Mouse (Mus musculus): ENCODE measurements around the gene Sh2d2a. TPM values are rescaled to one million over a fixed set of nuclear protein-coding genes. Genes with fewer than 3 reads are reported as not detected.

Gene Sh2d2a
- total and polyA plus RNA-seq, 3 experiments, result 0.16 TPM; not detected in 2

- H3K4me1 ChIP-seq (ENCODE audit: insufficient read depth, low read depth, low read length), result no peaks in the 10 kb centered on the region
- H3K4me3 ChIP-seq (ENCODE audit: low read depth, low read length), result no peak overlapping the region
- ATAC-seq (ENCODE audit: extremely low read depth, insufficient number of reproducible peaks, low FRiP score, poor library complexity, severe bottlenecking), result no peak
- peaks cover 14% of the 10 kb centered on the region for H3K27me3 ChIP-seq (ENCODE audit: insufficient read depth, low read length)
- no peaks in the 10 kb centered on the region for H3K9me3 ChIP-seq (replicated peaks)
- DNase-seq (ENCODE audit: low spot score), result no peak
- H3K36me3 ChIP-seq (replicated peaks), result no peaks in the 10 kb centered on the region
- TF ChIP-seq CTCF (IDR thresholded peaks at IDR 0.05; ENCODE audit: low read depth, low read length) (no peak), TAL1 (conservative IDR thresholded peaks at IDR 0.05; ENCODE audit: low read depth, low read length) (no peak), GATA1 (IDR thresholded peaks at IDR 0.05; ENCODE audit: borderline replicate concordance, low read length) (no peak), GATA2 (IDR thresholded peaks at IDR 0.05; ENCODE audit: borderline replicate concordance, low read depth, low read length) (no peak), POLR2AphosphoS5 (IDR thresholded peaks at IDR 0.05; ENCODE audit: insufficient replicate concordance, low read depth, low read length) (no peak)
Measured at GRCm38 (mm10) chr3:87832109-87832859, 14.3 kb upstream of the Sh2d2a start.

GRCm38 (mm10) chr3:87833482-87833881 is 13.1 kb upstream of the Sh2d2a start:
- H3K36me3 ChIP-seq (replicated peaks), result no peaks in the 10 kb centered on the region
- no peaks in the 10 kb centered on the region for H3K9me3 ChIP-seq (replicated peaks)
- peaks cover 10% of the 10 kb centered on the region for H3K27me3 ChIP-seq (ENCODE audit: insufficient read depth, low read length)
- TF ChIP-seq POLR2AphosphoS5 (IDR thresholded peaks at IDR 0.05; ENCODE audit: insufficient replicate concordance, low read depth, low read length) (no peak), TAL1 (conservative IDR thresholded peaks at IDR 0.05; ENCODE audit: low read depth, low read length) (no peak), CTCF (IDR thresholded peaks at IDR 0.05; ENCODE audit: low read depth, low read length) (no peak), GATA1 (IDR thresholded peaks at IDR 0.05; ENCODE audit: borderline replicate concordance, low read length) (no peak), GATA2 (IDR thresholded peaks at IDR 0.05; ENCODE audit: borderline replicate concordance, low read depth, low read length) (no peak)
- H3K4me3 ChIP-seq (ENCODE audit: low read depth, low read length), result no peak overlapping the region
- H3K4me1 ChIP-seq (ENCODE audit: insufficient read depth, low read depth, low read length), result no peaks in the 10 kb centered on the region
- no peak for ATAC-seq (ENCODE audit: extremely low read depth, insufficient number of reproducible peaks, low FRiP score, poor library complexity, severe bottlenecking)
- DNase-seq (ENCODE audit: low spot score), result no peak

DNA sequence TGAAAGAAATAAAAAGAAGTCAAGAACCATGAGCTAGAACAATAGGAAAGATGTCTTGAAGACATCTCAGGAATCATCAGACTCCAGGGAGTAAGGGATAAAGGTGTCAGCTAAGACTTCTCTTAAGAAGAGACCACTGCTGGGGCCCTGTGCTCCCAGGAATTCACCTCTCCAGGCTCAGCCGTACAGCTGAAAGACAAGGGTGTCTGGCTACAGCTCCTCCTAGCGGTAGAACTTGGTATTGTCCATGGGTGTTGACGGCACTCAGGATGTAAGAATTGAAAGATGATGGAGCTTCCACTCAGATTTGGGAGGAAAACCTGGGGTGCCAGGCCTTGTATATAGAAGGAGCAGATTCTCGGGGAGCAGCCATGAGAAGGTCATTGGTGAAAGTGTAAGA is 7.9 kb upstream of the Sh2d2a start:
- Histone ChIP-seq H3K36me3 (replicated peaks) (no peaks in the 10 kb centered on the region), H3K4me3 (ENCODE audit: low read depth, low read length) (no peak overlapping the region), H3K9me3 (replicated peaks) (no peaks in the 10 kb centered on the region), H3K4me1 (ENCODE audit: insufficient read depth, low read depth, low read length) (no peaks in the 10 kb centered on the region), H3K27me3 (ENCODE audit: insufficient read depth, low read length) (peaks cover 20% of the 10 kb centered on the region)
- TF ChIP-seq CTCF (IDR thresholded peaks at IDR 0.05; ENCODE audit: low read depth, low read length) (peak; percentile 94), GATA1 (IDR thresholded peaks at IDR 0.05; ENCODE audit: borderline replicate concordance, low read length) (no peak)
- ATAC-seq (ENCODE audit: extremely low read depth, insufficient number of reproducible peaks, low FRiP score, poor library complexity, severe bottlenecking) (no peak), DNase-seq (ENCODE audit: low spot score) (peak; percentile 31)

DNA sequence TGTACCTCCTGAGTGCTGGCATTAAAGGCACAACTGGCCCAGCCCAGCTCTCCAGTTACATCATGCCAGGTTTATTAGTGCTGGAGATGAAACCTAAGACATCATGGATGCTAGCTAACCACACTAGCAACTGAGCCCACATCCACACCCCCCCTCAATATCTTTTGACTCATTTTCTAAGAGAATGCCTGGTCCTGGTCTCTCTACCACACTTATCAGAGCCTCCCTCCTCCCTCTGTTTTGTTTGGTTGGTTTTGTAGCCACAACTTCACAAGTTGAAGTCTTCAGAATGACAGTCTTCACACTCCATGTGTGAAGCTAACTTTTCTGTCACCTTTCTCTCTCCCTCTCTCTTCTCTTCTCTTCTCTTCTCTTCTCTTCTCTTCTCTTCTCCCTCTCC is 5.7 kb upstream of the Sh2d2a start:
- Histone ChIP-seq H3K9me3 (replicated peaks) (no peaks in the 10 kb centered on the region), H3K4me3 (ENCODE audit: low read depth, low read length) (no peak overlapping the region), H3K4me1 (ENCODE audit: insufficient read depth, low read depth, low read length) (no peaks in the 10 kb centered on the region), H3K36me3 (replicated peaks) (no peaks in the 10 kb centered on the region), H3K27me3 (ENCODE audit: insufficient read depth, low read length) (peaks cover 27% of the 10 kb centered on the region)
- no peak for DNase-seq (ENCODE audit: low spot score)
- TF ChIP-seq GATA2 (IDR thresholded peaks at IDR 0.05; ENCODE audit: borderline replicate concordance, low read depth, low read length) (no peak), CTCF (IDR thresholded peaks at IDR 0.05; ENCODE audit: low read depth, low read length) (no peak), GATA1 (IDR thresholded peaks at IDR 0.05; ENCODE audit: borderline replicate concordance, low read length) (no peak), TAL1 (conservative IDR thresholded peaks at IDR 0.05; ENCODE audit: low read depth, low read length) (no peak), POLR2AphosphoS5 (IDR thresholded peaks at IDR 0.05; ENCODE audit: insufficient replicate concordance, low read depth, low read length) (no peak)
- ATAC-seq (ENCODE audit: extremely low read depth, insufficient number of reproducible peaks, low FRiP score, poor library complexity, severe bottlenecking), result no peak

DNA sequence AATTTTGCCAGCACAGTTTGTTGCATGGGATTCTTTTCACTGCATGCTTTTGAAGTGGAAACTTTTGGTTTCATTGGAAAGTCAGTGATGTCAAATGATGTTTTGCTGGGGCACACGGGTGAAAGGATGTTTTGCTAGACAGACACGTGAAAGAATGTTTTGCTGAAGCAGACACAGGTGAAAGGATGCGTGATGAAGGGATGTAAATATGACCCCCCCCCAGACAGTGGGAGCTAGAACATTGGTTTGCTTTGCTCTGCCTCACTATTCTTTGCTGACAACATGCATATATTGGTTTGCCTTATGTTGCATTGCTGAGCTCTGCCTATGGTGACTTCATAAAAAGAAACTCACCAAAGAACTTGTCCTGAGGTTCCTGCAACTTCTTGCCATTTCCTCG is 1.6 kb upstream of the Sh2d2a start:
- no peak for ATAC-seq (ENCODE audit: extremely low read depth, insufficient number of reproducible peaks, low FRiP score, poor library complexity, severe bottlenecking)

DNA sequence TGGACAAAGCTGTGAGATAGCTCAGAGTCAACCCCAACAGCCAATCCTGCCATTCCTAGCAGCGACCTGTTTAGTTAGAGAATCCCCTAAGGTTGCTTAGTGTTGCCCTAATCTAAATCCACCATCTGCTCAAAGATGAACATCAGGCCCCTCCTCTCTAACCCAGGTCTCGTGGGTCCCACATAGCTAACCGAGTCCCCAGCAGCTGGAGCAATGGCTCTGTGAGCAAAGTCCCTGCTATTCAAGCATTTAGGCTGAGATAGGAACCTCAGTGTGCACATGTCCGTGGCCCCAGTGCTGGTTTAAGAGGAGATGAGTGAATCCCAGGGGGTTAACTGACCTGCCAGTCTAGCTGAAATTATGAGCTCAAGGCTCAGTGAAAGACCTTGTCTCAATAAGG is 369 bp upstream of the Sh2d2a start:
- H3K36me3 ChIP-seq (replicated peaks), result no peaks in the 10 kb centered on the region
- ATAC-seq (ENCODE audit: extremely low read depth, insufficient number of reproducible peaks, low FRiP score, poor library complexity, severe bottlenecking) (no peak), DNase-seq (ENCODE audit: low spot score) (no peak)
- H3K27me3 ChIP-seq (ENCODE audit: insufficient read depth, low read length), result peaks cover 50% of the 10 kb centered on the region
- no peaks in the 10 kb centered on the region for H3K4me1 ChIP-seq (ENCODE audit: insufficient read depth, low read depth, low read length)
- no peak overlapping the region for H3K4me3 ChIP-seq (ENCODE audit: low read depth, low read length)
- TF ChIP-seq GATA2 (IDR thresholded peaks at IDR 0.05; ENCODE audit: borderline replicate concordance, low read depth, low read length), result no peak
- TF ChIP-seq TAL1 (conservative IDR thresholded peaks at IDR 0.05; ENCODE audit: low read depth, low read length), result no peak
- TF ChIP-seq GATA1 (IDR thresholded peaks at IDR 0.05; ENCODE audit: borderline replicate concordance, low read length), result no peak
- no peak for TF ChIP-seq POLR2AphosphoS5 (IDR thresholded peaks at IDR 0.05; ENCODE audit: insufficient replicate concordance, low read depth, low read length)
- TF ChIP-seq CTCF (IDR thresholded peaks at IDR 0.05; ENCODE audit: low read depth, low read length), result no peak
- H3K9me3 ChIP-seq (replicated peaks), result no peaks in the 10 kb centered on the region

More for the DNA sequence above, 1.6 kb upstream of the Sh2d2a start:
- Histone ChIP-seq H3K4me3 (ENCODE audit: low read depth, low read length) (no peak overlapping the region), H3K27me3 (ENCODE audit: insufficient read depth, low read length) (peaks cover 47% of the 10 kb centered on the region), H3K9me3 (replicated peaks) (no peaks in the 10 kb centered on the region), H3K4me1 (ENCODE audit: insufficient read depth, low read depth, low read length) (no peaks in the 10 kb centered on the region), H3K36me3 (replicated peaks) (no peaks in the 10 kb centered on the region)
- no peak for TF ChIP-seq POLR2AphosphoS5 (IDR thresholded peaks at IDR 0.05; ENCODE audit: insufficient replicate concordance, low read depth, low read length)
- TF ChIP-seq GATA2 (IDR thresholded peaks at IDR 0.05; ENCODE audit: borderline replicate concordance, low read depth, low read length), result no peak
- TF ChIP-seq GATA1 (IDR thresholded peaks at IDR 0.05; ENCODE audit: borderline replicate concordance, low read length), result no peak
- no peak for TF ChIP-seq TAL1 (conservative IDR thresholded peaks at IDR 0.05; ENCODE audit: low read depth, low read length)
- TF ChIP-seq CTCF (IDR thresholded peaks at IDR 0.05; ENCODE audit: low read depth, low read length), result no peak
- no peak for DNase-seq (ENCODE audit: low spot score)
